Mouse (Mus musculus) thymus, postnatal 10 days (tissue): ENCODE measurements around the gene Olfr1302.

ENCODE experiments used
- DNase-seq, 2 experiments: peaks; one replicate each; pipeline ENCODE4 v3.0.0; 2021; ENCODE audit warnings: low spot score in 2 of 2

Gene Olfr1302

DNA sequence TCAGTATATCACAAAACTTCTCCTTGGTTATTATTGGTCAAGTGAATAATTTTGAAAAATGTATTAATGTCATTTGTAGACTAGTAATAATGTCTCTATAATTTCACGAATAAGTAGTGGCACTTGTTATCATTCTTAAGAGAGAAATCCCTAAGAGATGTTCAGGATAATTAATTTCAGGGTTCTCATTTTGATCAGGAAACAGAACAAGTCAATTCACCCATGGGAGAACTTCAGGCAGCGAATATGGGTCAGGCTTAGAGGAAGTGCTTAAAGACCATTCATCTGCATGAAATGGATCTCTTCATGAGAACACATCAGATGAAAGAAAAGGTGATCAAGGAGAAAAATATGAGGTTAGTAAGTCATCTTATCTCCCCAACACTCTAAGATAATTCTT lies at the start of gene Olfr1302:
TSS of gene Olfr1302 (plus strand) at position 301 of the 400 bp plus-strand sequence.
- no peak for DNase-seq

DNA sequence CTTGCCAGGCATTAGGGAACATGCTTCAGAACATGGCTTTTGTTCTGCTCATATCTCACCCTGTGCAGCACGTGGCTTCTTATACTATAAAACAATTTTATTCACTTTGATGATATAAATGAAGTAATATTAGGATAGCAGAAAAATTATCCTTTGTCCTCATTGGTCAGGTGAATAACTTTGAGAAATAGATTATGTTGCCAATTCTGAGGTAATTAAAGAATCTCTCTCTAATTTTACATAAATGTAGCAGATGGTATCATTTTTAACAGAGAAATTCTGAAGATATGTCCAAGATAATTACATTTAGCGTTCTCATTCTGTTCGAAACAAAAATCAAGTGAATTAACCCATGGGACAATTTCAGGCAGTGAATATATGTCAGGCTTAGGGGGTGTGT lies 26.5 kb upstream of the Olfr1302 start, which contains the start of gene Olfr1301:
TSS of gene Olfr1301 (plus strand) at position 301 of the 400 bp plus-strand sequence.
- no peak for DNase-seq

DNA sequence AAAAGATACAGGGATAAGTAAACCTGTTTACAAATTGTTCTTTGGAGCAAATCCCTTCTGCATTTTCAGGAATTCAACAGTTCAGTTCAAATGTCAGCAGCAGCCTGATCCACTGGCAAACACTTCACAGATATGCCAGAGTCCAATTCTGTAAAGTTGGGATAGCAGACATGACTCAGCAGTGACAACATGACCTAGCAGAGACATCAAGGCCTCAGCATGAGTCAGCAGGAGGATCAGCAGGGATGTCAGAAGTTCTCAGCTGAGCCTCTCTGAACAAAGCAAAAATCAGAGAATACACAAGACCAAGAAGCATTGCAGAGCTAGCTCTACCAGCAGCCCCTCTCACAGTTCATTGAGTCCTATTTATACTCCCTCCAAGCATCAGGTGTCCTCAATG lies 35.7 kb downstream of the Olfr1302 start:
- DNase-seq = no peak

DNA sequence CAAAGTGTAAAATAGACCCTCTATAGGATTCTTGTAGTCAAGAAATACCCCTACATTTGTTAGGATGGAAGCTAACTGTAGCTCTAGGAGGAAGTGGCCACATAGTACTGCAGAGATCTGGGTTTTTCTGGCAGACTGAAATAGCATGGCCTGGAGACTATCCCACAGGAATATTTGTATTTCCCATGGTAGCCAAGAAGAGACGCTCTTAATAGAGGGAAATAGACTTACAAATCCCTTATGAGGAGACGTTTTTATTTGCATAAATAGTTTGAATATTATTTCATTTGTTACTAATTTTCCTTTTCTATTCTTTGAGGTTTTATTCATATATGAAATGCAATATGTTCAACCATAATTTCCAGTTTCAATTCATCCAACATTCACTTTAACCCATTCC lies 43.0 kb downstream of the Olfr1302 start, which contains the start of gene Olfr1303:
TSS of gene Olfr1303 (minus strand) at position 101 of the 400 bp plus-strand sequence.
- DNase-seq = no peak
